Mouse (Mus musculus): ENCODE measurements around the gene Heyl.
"Not testable (repeated sequence)": the region's sequence is repeated elsewhere in the genome, so short reads cannot be mapped to it uniquely, and the experiment has no call there.

Heyl gene

DNA sequence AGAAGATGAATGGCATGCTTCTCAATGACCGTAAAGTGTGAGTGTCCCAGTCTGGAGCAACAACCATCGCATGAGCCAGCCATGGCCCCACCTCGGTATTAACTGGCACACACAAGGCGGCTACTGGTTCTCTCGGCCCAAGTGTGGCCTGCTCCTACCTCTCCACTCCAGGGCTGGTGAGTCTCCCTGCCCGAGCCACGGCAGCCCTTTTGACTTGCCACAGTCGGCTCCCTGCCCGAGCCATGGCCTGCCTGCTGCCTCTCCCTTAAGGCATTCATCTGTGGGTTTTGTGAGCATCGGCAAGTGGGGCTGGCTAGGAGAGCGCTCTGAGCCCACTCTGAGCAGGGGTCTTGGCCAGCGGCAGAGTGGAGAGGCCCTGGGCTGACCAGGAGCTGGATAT lies 55.7 kb downstream of the Heyl start:
- DNase-seq = no peak

DNA sequence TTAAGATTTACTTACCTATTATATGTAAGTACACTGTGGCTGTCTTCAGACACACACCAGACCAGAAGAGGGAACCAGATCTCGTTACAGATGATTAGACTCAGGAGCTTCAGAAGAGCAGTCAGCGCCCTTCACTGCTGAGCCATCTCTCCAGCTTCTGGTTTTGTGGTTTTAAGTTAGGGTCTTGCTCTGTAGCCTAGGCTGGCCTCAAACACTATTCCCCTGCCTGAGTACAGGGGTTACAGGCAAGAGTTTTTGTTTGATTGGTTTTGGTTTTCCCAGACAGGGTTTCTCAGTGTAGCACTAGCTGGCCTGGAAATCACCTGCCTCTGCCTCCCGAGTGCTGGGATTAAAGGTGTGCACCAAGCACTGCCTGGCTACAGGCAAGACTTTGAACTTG lies 59.0 kb downstream of the Heyl start:
- no peak for DNase-seq

DNA sequence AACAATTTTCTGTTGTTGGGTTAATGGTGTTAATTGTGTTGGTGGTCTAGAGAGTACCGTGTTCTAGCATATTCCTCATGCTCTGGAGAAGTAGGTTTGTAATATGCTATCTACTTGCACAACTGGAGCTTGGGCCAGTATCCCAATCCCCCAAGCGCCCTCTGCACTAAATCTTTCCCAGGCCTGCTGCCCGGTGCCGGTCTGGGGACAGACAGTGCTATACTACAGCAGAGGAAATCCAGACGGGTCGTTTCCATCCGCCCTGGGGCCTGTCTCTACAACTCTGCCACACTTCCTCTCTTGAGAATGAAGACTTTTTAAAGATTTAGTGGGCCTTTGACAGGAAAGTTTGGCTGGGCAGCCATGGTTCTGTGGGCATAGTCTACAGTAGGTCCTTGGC lies 59.6 kb downstream of the Heyl start:
- DNase-seq = no peak

DNA sequence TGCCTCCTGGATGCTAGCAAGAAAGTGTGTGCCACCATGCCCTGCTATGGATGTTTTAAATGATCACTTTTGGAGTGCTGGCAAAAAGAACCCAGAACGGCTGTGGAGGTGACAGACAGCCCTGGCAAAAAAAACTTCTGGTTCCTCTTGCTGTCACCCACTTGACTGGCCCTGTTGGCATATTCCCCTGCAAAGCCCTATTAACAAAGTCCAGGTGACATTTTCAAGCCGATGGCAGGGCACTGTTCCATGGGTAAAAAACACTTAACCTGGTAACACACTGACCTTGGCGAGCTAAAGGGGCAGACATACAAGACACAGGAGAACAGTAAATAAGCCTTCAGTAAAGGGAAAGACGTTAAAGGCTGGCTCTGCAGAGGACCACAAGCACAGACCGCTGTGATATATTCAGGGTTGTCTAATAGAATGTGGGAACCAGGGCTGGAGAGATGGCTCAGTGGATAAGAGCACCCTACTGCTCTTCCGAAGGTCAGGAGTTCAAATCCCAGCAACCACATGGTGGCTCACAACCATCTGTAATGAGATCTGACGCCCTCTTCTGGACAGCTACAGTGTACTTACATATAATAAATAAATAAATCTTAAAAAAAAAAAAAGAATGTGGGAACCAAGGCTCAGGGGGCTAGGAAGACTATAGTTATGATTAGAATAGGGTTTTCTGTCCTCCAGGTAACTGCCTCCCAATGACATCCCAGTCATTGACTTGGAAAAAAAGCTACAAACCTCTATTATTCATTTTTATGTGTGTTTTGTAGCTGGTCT lies 60.5 kb downstream of the Heyl start:
- DNase-seq = no peak

DNA sequence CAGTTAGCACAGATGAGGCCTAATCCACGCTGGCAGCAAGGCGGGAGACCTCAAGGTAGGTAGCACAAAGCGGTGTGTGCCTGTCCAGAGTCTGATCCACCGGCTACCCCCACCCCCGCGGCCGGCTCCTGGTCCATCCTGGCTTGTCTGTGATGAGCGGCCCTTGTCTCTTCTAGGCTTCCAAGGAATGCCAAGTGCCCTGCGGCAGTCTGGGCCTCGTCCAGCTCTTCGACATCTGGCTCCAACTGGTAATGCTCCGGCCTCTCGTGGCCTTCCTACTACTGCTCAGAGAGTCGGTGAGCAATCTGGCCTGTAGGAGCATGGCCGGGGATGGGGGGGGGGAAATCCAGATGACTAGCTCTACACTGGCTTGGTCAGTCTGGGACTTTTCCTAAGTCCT lies 61.7 kb downstream of the Heyl start:
- not testable (repeated sequence) for DNase-seq

DNA sequence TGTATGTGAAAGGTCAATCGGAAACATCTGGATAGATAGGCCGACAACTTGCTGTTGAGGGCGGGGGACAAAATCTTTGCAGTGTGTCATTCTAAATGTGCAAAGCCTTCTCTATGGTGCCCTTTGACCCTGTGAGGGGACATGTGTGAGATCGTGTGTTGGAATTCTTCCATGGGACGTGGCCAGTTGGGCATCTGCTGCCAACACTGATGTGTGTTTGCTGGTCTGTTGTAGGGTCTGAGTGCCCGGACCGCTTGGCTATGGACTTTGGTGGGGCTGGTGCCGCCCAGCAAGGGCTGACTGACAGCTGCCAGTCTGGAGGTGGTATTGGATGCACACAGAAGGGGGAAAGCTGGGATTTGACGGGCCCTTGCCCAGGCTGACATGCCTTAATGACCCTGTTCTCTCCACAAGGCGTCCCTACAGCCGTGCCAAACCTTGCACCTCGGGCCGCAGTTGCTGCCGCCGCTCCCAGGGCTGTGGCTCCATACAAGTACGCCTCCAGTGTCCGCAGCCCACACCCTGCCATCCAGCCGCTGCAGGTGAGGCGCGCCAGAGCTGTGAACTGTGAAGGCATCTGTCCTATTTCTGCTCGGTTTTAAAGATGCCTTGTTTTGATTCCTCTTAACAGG lies 62.3 kb downstream of the Heyl start:
- DNase-seq = no peak

DNA sequence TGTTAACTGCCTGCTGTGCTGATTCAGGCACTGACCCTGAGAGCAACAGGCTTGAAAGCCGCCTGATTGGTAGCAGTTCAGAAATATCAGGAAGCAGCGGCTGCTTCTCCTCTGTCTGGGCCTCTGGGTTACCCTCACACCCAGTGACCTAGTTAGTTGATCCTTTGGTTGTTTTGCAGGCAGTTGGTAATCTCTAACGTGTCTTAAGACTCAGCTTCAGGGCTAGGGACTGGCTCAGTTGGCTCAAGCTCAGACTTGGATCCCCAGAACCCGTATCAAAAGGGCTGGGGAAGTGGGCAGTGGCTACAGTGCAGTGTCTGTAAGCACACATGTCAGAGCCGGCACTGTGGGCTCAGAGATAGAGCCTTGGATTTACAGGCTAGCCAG lies 62.8 kb downstream of the Heyl start:
- DNase-seq = no peak

DNA sequence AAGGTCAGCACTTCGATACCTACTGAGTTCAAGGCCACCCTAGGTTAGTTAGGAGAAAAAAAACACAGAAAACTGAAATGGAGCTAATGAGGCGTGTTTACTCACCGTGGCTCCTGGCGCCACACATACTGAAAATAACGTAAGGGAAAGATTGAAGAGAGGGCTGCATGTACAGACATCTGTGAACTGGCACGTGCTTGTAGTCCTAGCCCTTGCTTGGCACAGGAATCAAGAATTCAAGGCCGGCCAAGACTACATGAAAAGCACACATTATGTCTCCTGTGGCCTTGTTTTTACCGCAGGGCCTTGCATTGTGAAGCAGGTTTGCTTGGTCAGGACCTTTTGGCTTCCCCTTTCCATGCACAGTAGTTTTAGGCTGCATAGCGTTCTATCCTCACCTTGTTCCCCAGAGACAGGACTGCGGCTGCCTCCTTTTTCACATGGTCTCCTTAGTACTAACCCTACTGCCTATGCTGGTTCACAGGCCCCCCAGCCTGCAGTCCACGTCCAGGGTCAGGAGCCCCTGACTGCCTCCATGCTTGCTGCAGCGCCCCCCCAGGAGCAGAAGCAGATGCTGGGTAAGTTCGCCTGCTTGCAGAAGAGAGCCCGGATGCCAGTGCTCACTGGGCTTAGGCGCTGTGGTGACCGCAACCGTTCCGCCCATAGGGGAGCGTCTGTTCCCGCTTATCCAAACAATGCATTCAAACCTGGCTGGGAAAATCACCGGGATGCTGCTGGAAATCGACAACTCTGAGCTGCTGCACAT lies 64.0 kb downstream of the Heyl start:
- no peak for DNase-seq

DNA sequence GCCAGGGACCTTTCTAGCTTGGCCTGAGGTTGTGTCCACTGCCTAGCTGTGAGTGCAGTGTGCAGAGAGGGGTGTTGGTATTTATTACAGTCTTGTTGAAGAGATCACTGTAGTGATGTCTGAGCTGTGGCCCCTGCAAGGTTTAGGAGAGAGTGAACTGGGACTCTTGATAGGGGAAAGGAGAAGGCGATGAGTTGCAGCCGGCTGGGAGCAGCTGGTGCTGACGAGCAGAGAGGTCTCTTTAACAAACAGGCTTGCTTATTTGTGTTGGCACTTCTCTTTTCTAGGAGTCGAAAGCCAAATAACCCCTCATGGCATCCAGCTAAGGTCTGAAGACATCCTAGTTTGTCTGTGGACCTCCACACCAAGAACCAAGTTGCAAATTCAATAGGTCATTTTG lies 64.9 kb downstream of the Heyl start:
- no peak for DNase-seq

DNA sequence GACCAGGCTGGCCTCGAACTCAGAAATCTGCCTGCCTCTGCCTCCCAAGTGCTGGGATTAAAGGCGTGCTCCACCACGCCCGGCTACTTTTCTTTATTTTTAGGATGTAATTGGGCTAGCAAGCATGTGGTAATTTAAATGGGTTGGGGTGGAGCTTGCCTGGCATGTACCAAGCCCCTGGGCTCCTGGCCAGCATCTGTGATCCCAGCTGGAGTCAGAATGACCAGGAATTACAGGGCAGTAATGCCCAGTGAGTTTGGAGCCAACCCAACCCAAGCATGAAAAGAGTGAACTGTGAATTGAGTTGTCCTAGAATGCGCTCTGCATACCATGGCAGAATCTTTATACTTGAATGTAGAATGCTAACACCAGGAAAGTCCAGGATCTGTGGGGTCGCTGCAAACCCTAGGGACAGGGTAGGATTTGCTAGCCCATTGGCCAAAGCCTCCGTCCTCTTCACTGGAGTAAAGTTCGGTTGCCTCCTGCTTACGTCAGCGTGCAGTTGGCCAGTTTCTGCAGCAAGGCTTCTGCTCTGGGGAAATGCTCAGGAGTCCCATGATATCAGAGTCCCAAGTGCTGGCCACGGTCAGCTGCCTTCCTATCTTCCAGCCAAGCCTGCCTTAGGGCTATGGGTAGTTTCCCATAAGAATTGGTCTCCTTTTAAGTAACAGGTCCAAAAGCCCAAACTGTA lies 65.8 kb downstream of the Heyl start:
- DNase-seq = peak; percentile 37

Data from cerebellum, adult 11 months (tissue).